Mouse (Mus musculus) CH12.LX (cell line): ENCODE results near the gene Kcnab3.

Experiments
- CTCF ChIP-seq, 2 experiments: IDR thresholded peaks in 1 of 2; conservative IDR thresholded peaks in 1 of 2; 2 replicates each; pipeline ENCODE4 v1.5.1; 2011 to 2012; ENCODE audit warnings: low read depth in 2 of 2, low read length in 2 of 2, improper control_type of control experiment in 1 of 2, inconsistent platforms in 1 of 2, mild to moderate bottlenecking in 1 of 2, moderate library complexity in 1 of 2
- ELF1 ChIP-seq: IDR thresholded peaks from 2 replicates; pipeline ENCODE4 v1.6.1; 2014; ENCODE audit warnings: low read depth, mild to moderate bottlenecking, inconsistent platforms, low read length, improper control_type of control experiment
- EP300 ChIP-seq: IDR thresholded peaks from 2 replicates; pipeline ENCODE4 v1.6.1; 2011; ENCODE audit warnings: low read length, improper control_type of control experiment
- GABPA ChIP-seq: IDR thresholded peaks from 2 replicates; pipeline ENCODE4 v1.6.1; 2012; ENCODE audit warnings: low read depth, low read length, improper control_type of control experiment, inconsistent platforms; ENCODE audit not compliant: insufficient replicate concordance
- JUN ChIP-seq: IDR thresholded peaks from 2 replicates; pipeline ENCODE4 v1.6.1; 2011; ENCODE audit warnings: low read depth, mild to moderate bottlenecking, low read length, improper control_type of control experiment, moderate library complexity; ENCODE audit not compliant: insufficient read depth
- KAT2A ChIP-seq: IDR thresholded peaks from 2 replicates; pipeline ENCODE4 v1.6.1; 2012; ENCODE audit warnings: low read length, improper control_type of control experiment, inconsistent platforms; ENCODE audit not compliant: insufficient replicate concordance
- MAFK ChIP-seq: IDR thresholded peaks from 2 replicates; pipeline ENCODE4 v1.6.1; 2011; ENCODE audit warnings: low read length, improper control_type of control experiment; ENCODE audit not compliant: insufficient replicate concordance
- MXI1 ChIP-seq: IDR thresholded peaks from 2 replicates; pipeline ENCODE4 v1.6.1; 2011; ENCODE audit warnings: mild to moderate bottlenecking, low read depth, low read length, improper control_type of control experiment
- POLR2A ChIP-seq: IDR thresholded peaks from 2 replicates; pipeline ENCODE4 v1.6.1; 2011; ENCODE audit warnings: low read depth, mild to moderate bottlenecking, improper control_type of control experiment, low read length
- POLR2AphosphoS2 ChIP-seq: IDR thresholded peaks from 2 replicates; pipeline ENCODE4 v1.6.1; 2011; ENCODE audit warnings: low read depth, low read length, improper control_type of control experiment
- TBP ChIP-seq: conservative IDR thresholded peaks from 2 replicates; pipeline ENCODE4 v1.6.1; 2011; ENCODE audit warnings: low read depth, low read length, improper control_type of control experiment
- USF1 ChIP-seq: IDR thresholded peaks from 2 replicates; pipeline ENCODE4 v1.6.1; 2014; ENCODE audit warnings: low read depth, mild to moderate bottlenecking, inconsistent platforms, low read length, improper control_type of control experiment
- ZNF384 ChIP-seq: IDR thresholded peaks from 2 replicates; pipeline ENCODE4 v1.6.1; 2012; ENCODE audit warnings: low read depth, low read length, improper control_type of control experiment, inconsistent platforms

DNA sequence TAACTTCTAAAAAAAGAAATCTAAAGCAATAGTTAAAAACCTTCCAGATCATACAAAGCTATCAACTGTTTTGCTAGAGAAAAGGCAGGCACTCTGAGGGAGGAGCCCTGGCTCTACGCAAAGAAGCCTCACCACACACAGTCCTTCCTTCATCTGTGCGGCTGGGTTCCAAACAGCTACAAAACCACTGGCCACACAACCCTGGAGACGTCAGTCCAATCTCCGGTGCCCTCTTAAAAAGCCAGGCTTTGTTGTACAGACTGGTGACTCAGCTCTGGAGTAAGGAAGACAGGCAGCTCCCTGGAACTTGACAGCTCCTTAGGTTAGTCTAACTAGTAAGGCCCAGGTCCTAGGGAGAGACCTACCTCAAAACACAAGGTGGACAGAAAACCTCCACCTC, 49.6 kb downstream of the Kcnab3 start:
- TF ChIP-seq CTCF (conservative IDR thresholded peaks at IDR 0.05 in 1 of 2, IDR thresholded peaks at IDR 0.05 in 1 of 2; ENCODE audit: low read depth in 2 of 2, low read length in 2 of 2) (no peak), MAFK (no peak), ZNF384 (no peak), EP300 (no peak), KAT2A (no peak), USF1 (no peak), POLR2AphosphoS2 (no peak), POLR2A (no peak), GABPA (no peak), MXI1 (no peak), JUN (no peak), TBP (no peak), ELF1 (no peak)
